Mouse (Mus musculus): ENCODE measurements around the gene Krr1. TPM values are rescaled to one million over a fixed set of nuclear protein-coding genes. Genes with fewer than 3 reads are reported as not detected.

The Krr1 gene
- total and polyA plus RNA-seq, 2 experiments: 2.6 to 13.6 TPM

- Histone ChIP-seq H3K4me3 (ENCODE audit: insufficient read depth, low read depth, low read length) (no peak overlapping the region), H3K27me3 (ENCODE audit: control insufficient read depth, insufficient read depth, low read length) (no peaks in the 10 kb centered on the region), H3K27ac (replicated peaks; ENCODE audit: insufficient read depth, low read depth, low read length) (no peak overlapping the region), H3K79me2 (ENCODE audit: control insufficient read depth, insufficient read depth, low read length) (no peaks in the 10 kb centered on the region), H3K4me1 (ENCODE audit: control insufficient read depth, insufficient read depth, low read length) (peaks cover 4% of the 10 kb centered on the region), H3K9ac (ENCODE audit: low read depth, low read length) (no peak overlapping the region), H3K36me3 (ENCODE audit: control insufficient read depth, insufficient read depth, low read length) (no peaks in the 10 kb centered on the region)
- 73% methylated on average over 3 of the region's 3 CpGs for WGBS
- no peak for TF ChIP-seq CTCF (IDR thresholded peaks at IDR 0.05; ENCODE audit: low read depth, low read length)
- TF ChIP-seq POLR2A (IDR thresholded peaks at IDR 0.05; ENCODE audit: extremely low read depth, insufficient read depth, low read length): no peak
- no peak for DNase-seq (ENCODE audit: extremely low read depth, low read depth, low spot score)
Observed at GRCm38 (mm10) chr10:111945563-111945962, 26.9 kb upstream of the Krr1 start.

DNA sequence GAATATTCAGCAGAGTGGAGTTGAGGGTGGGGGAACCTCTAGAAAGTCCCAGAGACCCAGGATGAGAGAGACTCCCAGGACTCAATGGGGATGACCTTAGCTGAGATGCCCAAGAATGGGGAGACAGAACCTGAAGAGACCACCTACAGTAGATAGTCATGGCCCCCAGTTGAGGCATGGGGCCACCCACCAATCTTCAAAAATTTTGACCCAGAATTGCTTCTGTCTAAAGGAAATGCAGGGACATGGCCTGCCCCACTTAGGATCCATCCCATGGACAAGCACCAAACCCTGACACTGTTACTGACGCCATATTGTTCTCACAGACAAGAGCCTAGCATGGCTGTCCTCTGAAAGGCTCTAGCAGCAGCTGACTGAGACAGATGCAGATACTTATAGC, 24.4 kb upstream of the Krr1 start:
- no peak overlapping the region for H3K9ac ChIP-seq (ENCODE audit: low read depth, low read length)
- 95% methylated on average over 1 of the region's 1 CpGs for WGBS
- H3K27me3 ChIP-seq (ENCODE audit: control insufficient read depth, insufficient read depth, low read length): no peaks in the 10 kb centered on the region
- no peak overlapping the region for H3K27ac ChIP-seq (replicated peaks; ENCODE audit: insufficient read depth, low read depth, low read length)
- no peak for DNase-seq (ENCODE audit: extremely low read depth, low read depth, low spot score)
- no peak overlapping the region for H3K4me3 ChIP-seq (ENCODE audit: insufficient read depth, low read depth, low read length)
- peaks cover 2% of the 10 kb centered on the region for H3K4me1 ChIP-seq (ENCODE audit: control insufficient read depth, insufficient read depth, low read length)
- no peaks in the 10 kb centered on the region for H3K36me3 ChIP-seq (ENCODE audit: control insufficient read depth, insufficient read depth, low read length)
- TF ChIP-seq POLR2A (IDR thresholded peaks at IDR 0.05; ENCODE audit: extremely low read depth, insufficient read depth, low read length) (no peak), CTCF (IDR thresholded peaks at IDR 0.05; ENCODE audit: low read depth, low read length) (no peak)
- H3K79me2 ChIP-seq (ENCODE audit: control insufficient read depth, insufficient read depth, low read length): no peaks in the 10 kb centered on the region

- TF ChIP-seq POLR2A (IDR thresholded peaks at IDR 0.05; ENCODE audit: extremely low read depth, insufficient read depth, low read length) (no peak), CTCF (IDR thresholded peaks at IDR 0.05; ENCODE audit: low read depth, low read length) (no peak)
- no peak overlapping the region for H3K27ac ChIP-seq (replicated peaks; ENCODE audit: insufficient read depth, low read depth, low read length)
- no peaks in the 10 kb centered on the region for H3K79me2 ChIP-seq (ENCODE audit: control insufficient read depth, insufficient read depth, low read length)
- H3K9ac ChIP-seq (ENCODE audit: low read depth, low read length): no peak overlapping the region
- no peak for DNase-seq (ENCODE audit: extremely low read depth, low read depth, low spot score)
- no peaks in the 10 kb centered on the region; the same call in 1 of the 2 replicates for H3K4me1 ChIP-seq (ENCODE audit: control insufficient read depth, insufficient read depth, low read length)
- no peak overlapping the region for H3K4me3 ChIP-seq (ENCODE audit: insufficient read depth, low read depth, low read length)
- WGBS: 76% methylated on average over 4 of the region's 4 CpGs
- no peaks in the 10 kb centered on the region for H3K36me3 ChIP-seq (ENCODE audit: control insufficient read depth, insufficient read depth, low read length)
- H3K27me3 ChIP-seq (ENCODE audit: control insufficient read depth, insufficient read depth, low read length): no peaks in the 10 kb centered on the region
Observed at GRCm38 (mm10) chr10:111949008-111949407, 23.5 kb upstream of the Krr1 start.

DNA sequence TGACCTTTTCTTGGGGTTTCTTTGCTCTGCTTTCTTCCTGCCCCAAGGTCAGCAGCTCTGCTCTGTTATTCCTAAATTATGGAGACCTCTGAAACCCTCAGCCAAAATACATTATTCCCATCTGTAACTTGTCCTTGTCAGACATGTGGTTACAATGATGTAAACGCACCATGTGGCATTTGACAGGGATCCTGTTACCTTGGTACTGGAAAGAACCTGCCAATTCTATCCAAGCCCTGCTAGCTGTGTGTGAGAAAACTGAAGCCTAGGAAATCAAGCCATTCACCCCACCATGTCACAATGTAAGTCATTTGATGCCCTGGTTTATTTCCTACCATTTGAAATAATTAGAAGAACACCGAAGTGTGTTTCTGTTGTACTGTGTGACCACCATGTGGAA, 16.6 kb upstream of the Krr1 start:
- Histone ChIP-seq H3K4me3 (ENCODE audit: insufficient read depth, low read depth, low read length) (no peak overlapping the region), H3K4me1 (ENCODE audit: control insufficient read depth, insufficient read depth, low read length) (peaks cover 3% of the 10 kb centered on the region; the same call in 1 of the 2 replicates), H3K79me2 (ENCODE audit: control insufficient read depth, insufficient read depth, low read length) (no peaks in the 10 kb centered on the region), H3K9ac (ENCODE audit: low read depth, low read length) (no peak overlapping the region), H3K27me3 (ENCODE audit: control insufficient read depth, insufficient read depth, low read length) (no peaks in the 10 kb centered on the region), H3K36me3 (ENCODE audit: control insufficient read depth, insufficient read depth, low read length) (no peaks in the 10 kb centered on the region), H3K27ac (replicated peaks; ENCODE audit: insufficient read depth, low read depth, low read length) (no peak overlapping the region)
- no peak for DNase-seq (ENCODE audit: extremely low read depth, low read depth, low spot score)
- TF ChIP-seq POLR2A (IDR thresholded peaks at IDR 0.05; ENCODE audit: extremely low read depth, insufficient read depth, low read length): no peak
- TF ChIP-seq CTCF (IDR thresholded peaks at IDR 0.05; ENCODE audit: low read depth, low read length): no peak
- 98% methylated on average over 2 of the region's 2 CpGs for WGBS

DNA sequence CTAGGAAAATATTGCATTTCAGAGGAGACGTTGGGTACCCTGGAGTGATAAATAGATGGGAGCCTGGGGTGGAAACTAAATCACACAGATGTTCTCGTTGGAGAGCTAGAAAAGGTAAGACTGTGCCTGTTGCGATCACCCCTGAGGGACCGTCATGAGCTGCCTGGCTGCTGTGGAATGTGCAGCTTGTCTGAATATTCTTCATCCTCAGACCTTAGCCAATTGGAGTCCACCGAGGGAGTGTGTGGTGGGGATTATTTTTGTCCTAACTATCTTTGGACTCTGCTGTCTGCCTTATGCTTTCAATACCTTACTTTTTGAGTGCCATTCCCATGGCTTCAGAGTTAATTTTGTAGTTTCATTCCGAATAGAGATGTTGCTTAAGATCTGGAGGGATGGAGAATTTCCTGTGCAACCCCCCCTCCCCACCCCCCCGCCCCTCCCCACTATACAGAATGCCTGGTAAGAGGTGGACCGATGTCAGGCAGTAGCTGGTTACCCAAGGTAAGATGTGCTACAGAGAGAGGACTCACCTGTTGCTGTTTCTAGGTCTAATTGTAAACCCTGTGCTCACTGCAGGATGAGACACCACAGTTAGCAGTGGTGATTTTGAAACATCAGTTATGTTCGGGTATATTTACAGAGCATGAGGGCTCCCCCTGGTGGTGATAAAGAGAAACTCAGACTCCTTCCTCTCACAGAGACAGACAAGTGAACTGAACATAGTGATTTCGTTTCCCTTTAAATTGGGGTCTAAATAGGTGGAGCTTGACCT, 15.0 kb upstream of the Krr1 start:
- Histone ChIP-seq H3K27me3 (ENCODE audit: control insufficient read depth, insufficient read depth, low read length) (no peaks in the 10 kb centered on the region), H3K36me3 (ENCODE audit: control insufficient read depth, insufficient read depth, low read length) (no peaks in the 10 kb centered on the region), H3K79me2 (ENCODE audit: control insufficient read depth, insufficient read depth, low read length) (no peaks in the 10 kb centered on the region), H3K4me3 (ENCODE audit: insufficient read depth, low read depth, low read length) (no peak overlapping the region), H3K27ac (replicated peaks; ENCODE audit: insufficient read depth, low read depth, low read length) (no peak overlapping the region), H3K4me1 (ENCODE audit: control insufficient read depth, insufficient read depth, low read length) (peaks cover 3% of the 10 kb centered on the region; the same call in 1 of the 2 replicates), H3K9ac (ENCODE audit: low read depth, low read length) (no peak overlapping the region)
- WGBS: 73% methylated on average over 10 of the region's 10 CpGs
- DNase-seq (ENCODE audit: extremely low read depth, low read depth, low spot score): peak; percentile 70
- TF ChIP-seq POLR2A (IDR thresholded peaks at IDR 0.05; ENCODE audit: extremely low read depth, insufficient read depth, low read length): no peak
- TF ChIP-seq CTCF (IDR thresholded peaks at IDR 0.05; ENCODE audit: low read depth, low read length): peak; percentile 64

- WGBS: 35% methylated on average over 4 of the region's 4 CpGs
- no peak for DNase-seq (ENCODE audit: extremely low read depth, low read depth, low spot score)
- H3K27ac ChIP-seq (replicated peaks; ENCODE audit: insufficient read depth, low read depth, low read length): no peak overlapping the region
Observed at GRCm38 (mm10) chr10:111958046-111958421, 14.4 kb upstream of the Krr1 start.

More at GRCm38 (mm10) chr10:111958046-111958421, 14.4 kb upstream of the Krr1 start:
- H3K4me1 ChIP-seq (ENCODE audit: control insufficient read depth, insufficient read depth, low read length): peaks cover 3% of the 10 kb centered on the region; the same call in 1 of the 2 replicates
- TF ChIP-seq CTCF (IDR thresholded peaks at IDR 0.05; ENCODE audit: low read depth, low read length) (no peak), POLR2A (IDR thresholded peaks at IDR 0.05; ENCODE audit: extremely low read depth, insufficient read depth, low read length) (no peak)
- no peaks in the 10 kb centered on the region for H3K27me3 ChIP-seq (ENCODE audit: control insufficient read depth, insufficient read depth, low read length)
- H3K36me3 ChIP-seq (ENCODE audit: control insufficient read depth, insufficient read depth, low read length): no peaks in the 10 kb centered on the region
- H3K4me3 ChIP-seq (ENCODE audit: insufficient read depth, low read depth, low read length): no peak overlapping the region
- H3K79me2 ChIP-seq (ENCODE audit: control insufficient read depth, insufficient read depth, low read length): no peaks in the 10 kb centered on the region
- no peak overlapping the region for H3K9ac ChIP-seq (ENCODE audit: low read depth, low read length)

Data from liver, adult 2 months (tissue).